In the genomic region with DNA sequence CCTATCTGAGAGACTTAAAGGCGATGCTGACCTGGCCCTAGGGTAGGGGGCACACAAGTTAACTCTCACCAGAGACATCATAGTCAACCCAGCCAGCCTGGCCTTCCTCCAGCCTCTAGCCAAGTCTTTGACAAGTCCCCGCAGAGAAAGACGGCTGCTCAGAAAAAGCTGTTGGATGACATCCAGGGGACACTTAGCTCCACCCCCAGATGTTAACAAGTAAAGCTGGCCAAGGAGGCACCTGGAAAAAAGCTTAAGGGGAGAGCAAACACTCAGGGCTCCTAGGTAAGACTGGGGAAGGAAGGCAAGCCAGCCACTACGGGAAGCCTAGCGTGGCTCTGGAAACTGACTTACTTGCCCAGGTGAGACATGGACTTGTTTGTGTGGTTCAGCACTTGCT, we compare ENCODE assay signal across 8 mouse cellular contexts. TPM values are rescaled to one million over a fixed set of nuclear protein-coding genes. Genes with fewer than 3 reads are reported as not detected.
DNase-seq lines count a peak whose midpoint lies in the region; ATAC-seq lines count a peak whose summit lies in the region.

No protein-coding gene starts in this region.

- H3K36me3 ChIP-seq in intestine, embryonic 16.5 days (ENCODE audit: control insufficient read depth, insufficient read depth, low read length) = 0 out of 2 replicates have a peak, but pooled peaks cover 3% of the 10 kb centered on the region
- H3K36me3 ChIP-seq in intestine, embryonic 15.5 days = peaks cover 3% of the 10 kb centered on the region; the same call in 1 of the 2 replicates

- DNase-seq in gastrocnemius, adult 8-10 months (ENCODE audit: low spot score in 2 of 2) = peak; percentile 17 to 23
- peak; percentile 93 to 94 for DNase-seq in kidney, adult 8-10 months
- peak; percentile 79 for DNase-seq in lung, postnatal 14 days
- DNase-seq in layer of hippocampus, adult 9-10 months (ENCODE audit: low spot score) = no peak
- no peak for DNase-seq in cerebellum, postnatal 14 days

- H3K27ac ChIP-seq in intestine, embryonic 16.5 days (ENCODE audit: low read length) = 0 out of 2 replicates have a peak overlapping the region, but pooled peaks have one; percentile 34
- no peak overlapping the region for H3K27ac ChIP-seq in intestine, embryonic 15.5 days

- ATAC-seq in intestine, embryonic 16.5 days = no peak
- no peak for ATAC-seq in intestine, embryonic 15.5 days
- ATAC-seq in frontal cortex, adult (ENCODE audit: low TSS enrichment) = no peak

- H3K4me2 ChIP-seq in intestine, embryonic 16.5 days (ENCODE audit: low read depth, low read length) = no peak overlapping the region
- H3K4me2 ChIP-seq in intestine, embryonic 15.5 days (replicated peaks) = no peak overlapping the region

- WGBS in intestine, embryonic 16.5 days = 43% methylated on average over 5 of the region's 5 CpGs
- 38% methylated on average over 5 of the region's 5 CpGs for WGBS in intestine, embryonic 15.5 days

- H3K4me3 ChIP-seq in intestine, embryonic 16.5 days (ENCODE audit: low read length) = no peak overlapping the region
- no peak overlapping the region for H3K4me3 ChIP-seq in intestine, embryonic 15.5 days (replicated peaks)

- no peaks in the 10 kb centered on the region for H3K27me3 ChIP-seq in intestine, embryonic 16.5 days (replicated peaks; ENCODE audit: control insufficient read depth, insufficient read depth, low read length)
- H3K27me3 ChIP-seq in intestine, embryonic 15.5 days (replicated peaks) = no peaks in the 10 kb centered on the region

- H3K9ac ChIP-seq in intestine, embryonic 16.5 days (ENCODE audit: low read depth, low read length) = no peak overlapping the region
- H3K9ac ChIP-seq in intestine, embryonic 15.5 days = no peak overlapping the region

- H3K9me3 ChIP-seq in intestine, embryonic 16.5 days (ENCODE audit: control insufficient read depth, low read length) = no peaks in the 10 kb centered on the region
- no peaks in the 10 kb centered on the region for H3K9me3 ChIP-seq in intestine, embryonic 15.5 days

- peaks cover 17% of the 10 kb centered on the region for H3K4me1 ChIP-seq in intestine, embryonic 16.5 days (ENCODE audit: control insufficient read depth, insufficient read depth, low read length)
- H3K4me1 ChIP-seq in intestine, embryonic 15.5 days (replicated peaks) = peaks cover 15% of the 10 kb centered on the region

RNA-seq across cellular contexts. Expression of a gene that starts 4.7 kb away (rescaled TPM):
- 116 and 121 TPM in 2 replicates for polyA plus RNA-seq in intestine, embryonic 16.5 days (2015; fragmentation: Nextera tagmentation; extraction: Ambion mirVana)
- 118 and 126 TPM in 2 replicates for polyA plus RNA-seq in intestine, embryonic 15.5 days (2015; fragmentation: Nextera tagmentation; extraction: Ambion mirVana)
- 10 to 100 TPM; 80.9 to 89.6 (median 84.1) TPM for total RNA-seq in gastrocnemius, adult 8-10 months (2022)

RNA-seq across cellular contexts. Expression of a gene that starts 4.7 kb away (rescaled TPM):
- polyA plus RNA-seq in intestine, embryonic 16.5 days (2015; fragmentation: Nextera tagmentation; extraction: Ambion mirVana) = 231 and 236 TPM in 2 replicates
- polyA plus RNA-seq in intestine, embryonic 15.5 days (2015; fragmentation: Nextera tagmentation; extraction: Ambion mirVana) = 208 and 212 TPM in 2 replicates
- total RNA-seq in gastrocnemius, adult 8-10 months (2022) = 1 to 10 TPM; 4.9 to 9.2 (median 7.2) TPM

RNA-seq across cellular contexts. Expression of a gene that starts 12.0 kb away (rescaled TPM):
- 0.12 TPM in 1 of 2 replicates, not detected in the other for polyA plus RNA-seq in intestine, embryonic 16.5 days (2015; fragmentation: Nextera tagmentation; extraction: Ambion mirVana)
- 0.09 TPM in 1 of 2 replicates, not detected in the other for polyA plus RNA-seq in intestine, embryonic 15.5 days (2015; fragmentation: Nextera tagmentation; extraction: Ambion mirVana)
- total RNA-seq in gastrocnemius, adult 8-10 months (2022) = 1 to 10 TPM; 6.4 to 9.5 (median 7.0) TPM

RNA-seq across cellular contexts. Expression of a gene that starts 26.7 kb away (rescaled TPM):
- polyA plus RNA-seq in intestine, embryonic 16.5 days (2015; fragmentation: Nextera tagmentation; extraction: Ambion mirVana) = 36.0 and 40.9 TPM in 2 replicates
- polyA plus RNA-seq in intestine, embryonic 15.5 days (2015; fragmentation: Nextera tagmentation; extraction: Ambion mirVana) = 23.8 and 25.1 TPM in 2 replicates
- 1 to 10 TPM; 3.3 to 4.3 (median 4.1) TPM for total RNA-seq in gastrocnemius, adult 8-10 months (2022)

RNA-seq across cellular contexts. Expression of a gene that starts 27.1 kb away (rescaled TPM):
- 11.9 and 19.2 TPM in 2 replicates for polyA plus RNA-seq in intestine, embryonic 16.5 days (2015; fragmentation: Nextera tagmentation; extraction: Ambion mirVana)
- polyA plus RNA-seq in intestine, embryonic 15.5 days (2015; fragmentation: Nextera tagmentation; extraction: Ambion mirVana) = 6.2 and 8.1 TPM in 2 replicates
- total RNA-seq in gastrocnemius, adult 8-10 months (2022) = 1 to 10 TPM in 1 of 4 experiments, under 1 TPM in 3; 0.29 to 1.1 (median 0.71) TPM

Comparison
In these comparisons a context has a peak if more than half of its experiments do, and no peak if none do; other contexts are left out.
1. DNase-seq: peak in gastrocnemius, adult 8-10 months (2 of 2), kidney, adult 8-10 months (2 of 2) and lung, postnatal 14 days (single experiment); none in layer of hippocampus, adult 9-10 months (single experiment) and cerebellum, postnatal 14 days (0 of 2).